Mouse (Mus musculus): ENCODE measurements at regions not wholly inside any gene's neighbourhood (a gene's known extent, or its start where the extent isn't known, plus 50 kb on each side); places are given as distances from the start of the nearest gene placed in this dataset.
A peak's percentile ranks its signal among the peaks of the same experiment; 100 is the strongest.

DNA sequence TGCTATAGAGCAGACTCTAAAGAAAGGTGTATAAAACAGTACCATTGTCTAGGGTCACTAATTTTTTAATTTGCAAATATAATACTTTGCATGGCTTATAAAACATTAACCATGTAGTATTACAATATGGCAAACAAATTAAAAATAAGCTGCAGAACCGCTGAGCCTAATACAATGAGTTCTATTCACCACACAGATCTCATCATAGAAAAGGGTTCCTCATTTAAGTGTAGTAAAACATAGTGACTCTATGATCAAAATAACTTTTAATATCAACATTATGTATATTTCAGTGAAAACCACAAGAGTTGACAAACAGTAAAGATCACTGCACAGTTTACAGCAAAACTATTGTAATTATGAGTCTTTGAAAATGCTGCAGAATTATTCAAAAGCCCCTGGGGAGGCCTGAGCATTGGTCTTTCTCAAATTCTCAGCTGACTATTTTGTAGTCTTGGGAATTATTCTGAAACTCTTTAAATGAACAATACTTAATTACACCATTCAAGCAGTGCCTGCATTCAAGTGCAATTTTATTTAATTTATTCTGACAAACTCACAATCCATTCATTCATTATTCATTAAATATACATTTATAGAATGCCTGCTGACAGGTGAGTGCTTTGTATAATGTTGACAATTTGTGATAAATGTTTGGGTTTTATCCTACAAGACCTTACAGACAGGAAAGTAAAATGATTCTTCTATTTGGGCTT lies 60.3 kb downstream of the Pcdh20 start:
- TF ChIP-seq POLR2A (IDR thresholded peaks at IDR 0.05; ENCODE audit: control insufficient read depth, low read depth, low read length) (no peak), CTCF (IDR thresholded peaks at IDR 0.05; ENCODE audit: control insufficient read depth, insufficient read depth, insufficient replicate concordance, low read depth, low read length) (no peak)
- Histone ChIP-seq H3K36me3 (ENCODE audit: control insufficient read depth, insufficient read depth, low read length) (no peaks in the 10 kb centered on the region), H3K27ac (ENCODE audit: control insufficient read depth, insufficient read depth, low read depth, low read length) (no peak overlapping the region), H3K4me3 (ENCODE audit: control insufficient read depth, low read depth, low read length) (no peak overlapping the region), H3K27me3 (ENCODE audit: control insufficient read depth, insufficient read depth, low read length) (no peaks in the 10 kb centered on the region), H3K4me1 (ENCODE audit: control insufficient read depth, insufficient read depth, low read length) (no peaks in the 10 kb centered on the region; the same call in 1 of the 2 replicates)

DNA sequence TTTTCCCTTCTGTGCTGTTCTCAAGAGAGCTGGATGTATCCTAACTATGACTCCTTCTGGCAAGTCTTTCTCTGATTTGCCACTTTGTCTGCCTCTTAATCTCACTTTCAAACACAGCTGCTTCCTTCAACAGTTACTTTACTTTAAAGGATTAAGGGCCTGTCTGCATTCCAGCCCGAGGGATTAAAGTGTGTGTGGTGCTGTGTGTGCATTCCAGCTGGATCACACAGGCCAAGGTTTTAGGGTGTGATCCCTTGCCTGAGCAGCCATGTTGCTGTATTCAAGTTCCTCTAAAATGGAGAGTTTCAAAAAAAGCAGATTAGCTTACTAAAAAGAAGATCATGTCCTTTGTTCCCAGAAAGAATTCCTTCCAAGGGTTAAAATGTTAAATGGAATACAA lies 71.9 kb downstream of the Pcdh20 start:
- Histone ChIP-seq H3K27ac (ENCODE audit: control insufficient read depth, insufficient read depth, low read depth, low read length) (no peak overlapping the region), H3K27me3 (ENCODE audit: control insufficient read depth, insufficient read depth, low read length) (no peaks in the 10 kb centered on the region), H3K4me1 (ENCODE audit: control insufficient read depth, insufficient read depth, low read length) (no peaks in the 10 kb centered on the region), H3K4me3 (ENCODE audit: control insufficient read depth, low read depth, low read length) (no peak overlapping the region), H3K36me3 (ENCODE audit: control insufficient read depth, insufficient read depth, low read length) (no peaks in the 10 kb centered on the region)
- no peak for TF ChIP-seq CTCF (IDR thresholded peaks at IDR 0.05; ENCODE audit: control insufficient read depth, insufficient read depth, insufficient replicate concordance, low read depth, low read length)
- no peak for TF ChIP-seq POLR2A (IDR thresholded peaks at IDR 0.05; ENCODE audit: control insufficient read depth, low read depth, low read length)

DNA sequence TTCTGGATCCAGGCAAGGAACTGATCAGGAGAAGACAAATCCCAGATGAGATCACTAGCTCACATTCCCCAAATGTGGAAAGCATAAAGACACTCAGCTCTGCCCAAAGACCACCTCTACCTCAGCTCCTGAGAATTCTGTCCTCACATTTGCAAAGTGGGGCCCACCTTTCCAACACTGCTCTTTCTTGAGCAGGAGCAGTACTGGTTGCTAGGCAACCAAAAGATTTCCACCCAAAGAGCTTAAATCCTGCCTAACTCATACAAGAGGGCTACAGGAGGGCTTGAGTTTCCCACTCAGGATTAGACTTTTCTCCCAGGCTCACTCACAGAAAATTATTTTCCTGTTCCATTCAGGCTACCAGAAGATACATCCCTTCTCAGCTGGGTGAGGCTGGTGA lies 74.0 kb downstream of the Pcdh20 start:
- Histone ChIP-seq H3K4me3 (ENCODE audit: control insufficient read depth, low read depth, low read length) (no peak overlapping the region), H3K4me1 (ENCODE audit: control insufficient read depth, insufficient read depth, low read length) (no peaks in the 10 kb centered on the region), H3K27ac (ENCODE audit: control insufficient read depth, insufficient read depth, low read depth, low read length) (no peak overlapping the region), H3K27me3 (ENCODE audit: control insufficient read depth, insufficient read depth, low read length) (no peaks in the 10 kb centered on the region), H3K36me3 (ENCODE audit: control insufficient read depth, insufficient read depth, low read length) (no peaks in the 10 kb centered on the region)
- no peak for TF ChIP-seq CTCF (IDR thresholded peaks at IDR 0.05; ENCODE audit: control insufficient read depth, insufficient read depth, insufficient replicate concordance, low read depth, low read length)
- TF ChIP-seq POLR2A (IDR thresholded peaks at IDR 0.05; ENCODE audit: control insufficient read depth, low read depth, low read length), result no peak

DNA sequence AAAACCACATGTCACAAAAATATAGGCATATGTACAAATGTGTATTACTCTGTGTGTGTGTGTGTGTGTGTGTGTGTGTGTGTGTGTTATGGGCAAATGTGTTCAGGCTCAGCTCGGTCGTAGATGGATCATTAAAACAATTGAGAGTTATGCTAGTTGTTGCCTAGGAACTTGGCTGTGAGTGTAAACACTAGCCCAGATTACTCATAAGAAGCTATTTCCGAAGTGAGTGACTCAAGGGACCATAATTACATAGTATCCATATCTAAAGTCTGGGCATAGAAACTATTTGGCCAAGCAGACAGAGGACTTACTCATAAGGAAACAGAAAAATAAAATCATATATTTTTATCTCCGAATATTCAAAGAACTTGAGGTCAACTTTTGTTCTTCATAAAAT lies 76.2 kb downstream of the Pcdh20 start:
- Histone ChIP-seq H3K4me1 (ENCODE audit: control insufficient read depth, insufficient read depth, low read length) (no peaks in the 10 kb centered on the region), H3K36me3 (ENCODE audit: control insufficient read depth, insufficient read depth, low read length) (no peaks in the 10 kb centered on the region), H3K27me3 (ENCODE audit: control insufficient read depth, insufficient read depth, low read length) (no peaks in the 10 kb centered on the region), H3K4me3 (ENCODE audit: control insufficient read depth, low read depth, low read length) (no peak overlapping the region), H3K27ac (ENCODE audit: control insufficient read depth, insufficient read depth, low read depth, low read length) (no peak overlapping the region)
- TF ChIP-seq POLR2A (IDR thresholded peaks at IDR 0.05; ENCODE audit: control insufficient read depth, low read depth, low read length) (no peak), CTCF (IDR thresholded peaks at IDR 0.05; ENCODE audit: control insufficient read depth, insufficient read depth, insufficient replicate concordance, low read depth, low read length) (no peak)

DNA sequence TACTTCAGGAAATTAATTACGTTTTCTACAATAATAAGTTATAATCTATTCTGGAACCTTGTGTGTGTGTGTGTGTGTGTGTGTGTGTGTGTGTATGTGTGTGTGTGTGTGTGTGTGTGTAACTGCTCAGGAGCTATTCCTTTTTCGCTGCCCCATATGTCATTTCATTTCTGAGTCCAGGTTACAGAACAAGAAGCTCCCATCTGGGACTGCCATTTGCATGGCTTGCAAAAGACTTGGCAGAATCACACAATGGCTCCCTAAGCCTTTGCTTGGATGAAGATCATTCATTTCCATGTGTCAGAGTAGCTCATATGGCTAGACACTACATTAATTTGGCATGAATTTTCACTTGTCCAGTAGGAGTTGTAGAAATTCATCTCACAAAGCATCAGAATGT lies 86.6 kb downstream of the Pcdh20 start:
- Histone ChIP-seq H3K36me3 (ENCODE audit: control insufficient read depth, insufficient read depth, low read length) (no peaks in the 10 kb centered on the region), H3K27ac (ENCODE audit: control insufficient read depth, insufficient read depth, low read depth, low read length) (no peak overlapping the region), H3K4me1 (ENCODE audit: control insufficient read depth, insufficient read depth, low read length) (no peaks in the 10 kb centered on the region), H3K27me3 (ENCODE audit: control insufficient read depth, insufficient read depth, low read length) (no peaks in the 10 kb centered on the region), H3K4me3 (ENCODE audit: control insufficient read depth, low read depth, low read length) (no peak overlapping the region)
- TF ChIP-seq POLR2A (IDR thresholded peaks at IDR 0.05; ENCODE audit: control insufficient read depth, low read depth, low read length), result no peak
- TF ChIP-seq CTCF (IDR thresholded peaks at IDR 0.05; ENCODE audit: control insufficient read depth, insufficient read depth, insufficient replicate concordance, low read depth, low read length), result no peak

DNA sequence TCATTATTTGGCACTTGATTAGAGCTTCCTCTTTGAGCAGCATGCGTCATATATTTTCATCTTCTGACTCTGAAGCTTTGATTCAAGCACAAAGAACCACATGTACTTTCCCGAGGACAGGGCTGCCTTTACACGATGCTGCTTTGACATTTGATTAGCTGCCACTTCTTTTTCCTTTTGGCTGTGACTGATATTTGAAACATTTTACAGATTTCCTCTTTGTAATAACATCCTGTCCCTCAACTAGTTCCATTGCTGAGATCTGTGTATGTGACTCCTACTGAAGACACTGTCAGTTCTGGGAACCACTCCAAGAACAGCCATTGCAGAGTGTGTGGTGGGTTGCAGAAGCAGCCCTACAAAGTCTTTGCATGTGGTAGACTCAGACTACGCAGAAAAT lies 124.0 kb downstream of the Pcdh20 start:
- Histone ChIP-seq H3K36me3 (ENCODE audit: control insufficient read depth, insufficient read depth, low read length) (no peaks in the 10 kb centered on the region), H3K4me1 (ENCODE audit: control insufficient read depth, insufficient read depth, low read length) (no peaks in the 10 kb centered on the region), H3K4me3 (ENCODE audit: control insufficient read depth, low read depth, low read length) (no peak overlapping the region), H3K27me3 (ENCODE audit: control insufficient read depth, insufficient read depth, low read length) (no peaks in the 10 kb centered on the region), H3K27ac (ENCODE audit: control insufficient read depth, insufficient read depth, low read depth, low read length) (no peak overlapping the region)
- TF ChIP-seq POLR2A (IDR thresholded peaks at IDR 0.05; ENCODE audit: control insufficient read depth, low read depth, low read length) (no peak), CTCF (IDR thresholded peaks at IDR 0.05; ENCODE audit: control insufficient read depth, insufficient read depth, insufficient replicate concordance, low read depth, low read length) (no peak)

DNA sequence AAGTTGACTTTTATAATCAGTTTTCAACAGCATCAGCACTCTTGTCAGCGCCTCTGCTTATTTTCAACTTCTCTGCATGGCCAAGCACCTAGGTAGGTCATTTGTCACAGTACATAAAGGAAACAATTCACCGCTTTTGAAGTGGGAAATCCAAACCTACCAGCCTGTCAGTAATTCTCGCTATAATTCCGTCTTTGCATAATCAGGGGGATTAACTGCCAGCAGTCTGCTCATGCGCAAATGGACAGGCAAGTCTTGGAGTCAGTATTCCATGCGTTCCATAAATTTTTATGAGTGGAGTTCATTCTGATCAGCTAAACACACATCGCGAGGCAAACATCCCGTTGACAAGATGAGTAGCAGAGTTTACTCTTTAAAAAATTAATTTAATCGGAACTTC lies 133.9 kb downstream of the Pcdh20 start:
- Histone ChIP-seq H3K4me1 (ENCODE audit: control insufficient read depth, insufficient read depth, low read length) (no peaks in the 10 kb centered on the region), H3K36me3 (ENCODE audit: control insufficient read depth, insufficient read depth, low read length) (no peaks in the 10 kb centered on the region), H3K27ac (ENCODE audit: control insufficient read depth, insufficient read depth, low read depth, low read length) (peak overlapping the region; percentile 14; the same call in 1 of the 2 replicates), H3K4me3 (ENCODE audit: control insufficient read depth, low read depth, low read length) (peak overlapping the region; percentile 28; the same call in 1 of the 2 replicates), H3K27me3 (ENCODE audit: control insufficient read depth, insufficient read depth, low read length) (no peaks in the 10 kb centered on the region)
- TF ChIP-seq CTCF (IDR thresholded peaks at IDR 0.05; ENCODE audit: control insufficient read depth, insufficient read depth, insufficient replicate concordance, low read depth, low read length) (no peak), POLR2A (IDR thresholded peaks at IDR 0.05; ENCODE audit: control insufficient read depth, low read depth, low read length) (no peak)
